Mouse (Mus musculus) kidney, postnatal 0 days (tissue): ENCODE results near the gene Stk11. TPM values are rescaled to one million over a fixed set of nuclear protein-coding genes. Genes with fewer than 3 reads are reported as not detected.

Experiments used
- ATAC-seq: fragments of 200-750 bp; cut with Nextera tagmentation; replicated peaks from 2 replicates; pipeline ENCODE4 v1.8.0; 2017; ENCODE audit warnings: low read depth, moderate number of reproducible peaks, moderate TSS enrichment, moderate library complexity; ENCODE audit not compliant: low FRiP score
- DNase-seq: peaks from one replicate; pipeline ENCODE4 v3.0.0-alpha.2; 2016; ENCODE audit warnings: low spot score
- H3K27ac ChIP-seq: fragments of 300-500 bp; sonication (generic); 2 replicates; pipeline ENCODE4 v1.5.1; 2014; ENCODE audit warnings: mild to moderate bottlenecking
- H3K27me3 ChIP-seq: fragments of 300-500 bp; sonication (generic); 2 replicates; pipeline ENCODE4 v1.6.1; 2014; ENCODE audit warnings: low read length, mixed read lengths; ENCODE audit not compliant: insufficient read depth
- H3K36me3 ChIP-seq: fragments of 300-500 bp; sonication (generic); 2 replicates; pipeline ENCODE4 v1.6.1; 2014; ENCODE audit warnings: low read length, mixed read lengths; ENCODE audit not compliant: insufficient read depth
- H3K4me1 ChIP-seq: fragments of 300-500 bp; sonication (generic); replicated peaks from 2 replicates; pipeline ENCODE4 v1.6.1; 2014; ENCODE audit warnings: antibody characterized with exemption, low read length, mixed read lengths; ENCODE audit not compliant: insufficient read depth
- H3K4me2 ChIP-seq: fragments of 300-500 bp; sonication (generic); 2 replicates; pipeline ENCODE4 v1.6.1; 2014; ENCODE audit warnings: mild to moderate bottlenecking, low read length, moderate library complexity, mixed read lengths
- H3K4me3 ChIP-seq: fragments of 300-500 bp; sonication (generic); replicated peaks from 2 replicates; pipeline ENCODE4 v1.5.1; 2014; ENCODE audit warnings: low read depth, low read length
- H3K9ac ChIP-seq: fragments of 300-500 bp; sonication (generic); 2 replicates; pipeline ENCODE4 v1.6.1; 2014; ENCODE audit warnings: low read depth, low read length
- H3K9me3 ChIP-seq: fragments of 300-500 bp; sonication (generic); replicated peaks from 2 replicates; pipeline ENCODE4 v1.6.1; 2016; ENCODE audit warnings: low read length, inconsistent platforms, mixed read lengths
- CTCF ChIP-seq: IDR thresholded peaks from 2 replicates; pipeline ENCODE4 v1.5.1; 2016; ENCODE audit warnings: antibody characterized with exemption, low read depth, mild to moderate bottlenecking, moderate library complexity
- WGBS: fragments of 180-500 bp; shearing (Covaris S2); extraction: QIAGEN DNeasy Blood & Tissue Kit; methylation state at CpG from one replicate; pipeline ENCODE4 v1.1.7; 2014; 5-methylcytosine and 5-hydroxymethylcytosine counted together
- polyA plus RNA-seq: library from polyadenylated mRNA; unstranded; fragments of >200 nt; fragmentation: Nextera tagmentation; extraction: Ambion mirVana; gene quantifications from 2 replicates; pipeline ENCODE4 v1.2.1, GENCODE M21; 2015

The Stk11 gene
- polyA plus RNA-seq, 1 experiment from 2014 or later = 14.2 TPM

DNA sequence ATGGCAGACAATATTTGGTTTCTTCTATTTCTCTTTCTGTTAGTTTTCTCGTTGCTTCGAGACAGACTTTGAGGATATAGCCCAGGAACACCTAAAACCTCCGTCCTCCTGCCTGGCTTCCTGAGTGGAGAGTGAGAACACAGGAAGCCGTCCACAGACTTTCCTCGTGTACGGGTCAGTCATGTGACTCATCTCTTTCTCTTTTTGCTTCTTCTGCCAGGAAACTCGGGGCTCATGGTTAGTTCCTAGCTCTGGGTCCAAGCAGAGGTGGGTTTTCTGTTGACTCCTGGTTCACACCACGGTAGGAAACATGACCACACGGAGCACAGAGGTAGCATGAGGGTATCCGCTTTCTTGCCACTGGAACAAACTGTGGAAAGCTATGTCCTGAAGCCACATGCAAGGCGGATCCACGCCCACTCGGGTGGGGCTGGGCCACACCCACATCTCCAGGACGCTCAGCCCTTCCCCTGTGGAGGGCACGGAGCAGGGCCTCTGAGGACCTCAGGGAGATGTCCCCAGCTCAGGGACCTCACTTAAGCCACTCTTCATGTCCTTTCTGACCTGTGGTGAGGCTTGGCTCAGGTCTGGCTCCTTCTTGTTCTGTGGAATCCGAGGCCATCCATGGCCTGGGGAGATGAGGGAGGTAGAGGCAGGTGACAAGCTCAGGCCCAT, 35.1 kb upstream of the Stk11 start:
- WGBS = 76% methylated on average over 16 of the region's 16 CpGs
- H3K4me2 ChIP-seq = no peak overlapping the region
- no peak for DNase-seq
- peaks cover 13% of the 10 kb centered on the region; the same call in 1 of the 2 replicates for H3K4me1 ChIP-seq
- H3K9me3 ChIP-seq = no peaks in the 10 kb centered on the region
- ATAC-seq = no peak
- H3K36me3 ChIP-seq = peaks cover 42% of the 10 kb centered on the region
- H3K27ac ChIP-seq = no peak overlapping the region
- no peak for TF ChIP-seq CTCF
- H3K9ac ChIP-seq = no peak overlapping the region
- H3K27me3 ChIP-seq = no peaks in the 10 kb centered on the region
- no peak overlapping the region for H3K4me3 ChIP-seq

DNA sequence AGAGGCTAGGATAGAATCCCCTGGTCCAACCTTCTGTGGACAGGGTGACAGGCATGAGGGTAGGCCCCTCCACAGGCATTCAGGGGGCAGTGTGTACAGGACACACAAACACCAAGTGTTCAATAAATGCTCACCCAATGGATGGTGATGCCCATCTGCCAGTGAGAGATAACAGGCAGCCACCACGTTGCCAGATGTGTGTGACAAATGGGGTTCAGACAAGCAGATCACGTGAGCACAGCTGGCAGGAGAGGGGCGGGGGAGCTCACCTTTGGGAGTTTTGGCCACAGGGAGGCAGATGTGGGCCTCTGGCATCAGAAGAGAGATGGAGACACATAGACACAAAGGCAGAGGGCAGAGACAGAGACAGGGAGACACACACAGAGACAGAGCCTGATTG, 34.5 kb upstream of the Stk11 start:
- Histone ChIP-seq H3K4me1 (peaks cover 7% of the 10 kb centered on the region; the same call in 1 of the 2 replicates), H3K4me3 (no peak overlapping the region), H3K4me2 (no peak overlapping the region), H3K27me3 (no peaks in the 10 kb centered on the region), H3K27ac (no peak overlapping the region), H3K9ac (no peak overlapping the region), H3K9me3 (no peaks in the 10 kb centered on the region), H3K36me3 (peaks cover 42% of the 10 kb centered on the region)
- 82% methylated on average over 3 of the region's 3 CpGs for WGBS
- no peak for TF ChIP-seq CTCF
- no peak for DNase-seq
- no peak for ATAC-seq

DNA sequence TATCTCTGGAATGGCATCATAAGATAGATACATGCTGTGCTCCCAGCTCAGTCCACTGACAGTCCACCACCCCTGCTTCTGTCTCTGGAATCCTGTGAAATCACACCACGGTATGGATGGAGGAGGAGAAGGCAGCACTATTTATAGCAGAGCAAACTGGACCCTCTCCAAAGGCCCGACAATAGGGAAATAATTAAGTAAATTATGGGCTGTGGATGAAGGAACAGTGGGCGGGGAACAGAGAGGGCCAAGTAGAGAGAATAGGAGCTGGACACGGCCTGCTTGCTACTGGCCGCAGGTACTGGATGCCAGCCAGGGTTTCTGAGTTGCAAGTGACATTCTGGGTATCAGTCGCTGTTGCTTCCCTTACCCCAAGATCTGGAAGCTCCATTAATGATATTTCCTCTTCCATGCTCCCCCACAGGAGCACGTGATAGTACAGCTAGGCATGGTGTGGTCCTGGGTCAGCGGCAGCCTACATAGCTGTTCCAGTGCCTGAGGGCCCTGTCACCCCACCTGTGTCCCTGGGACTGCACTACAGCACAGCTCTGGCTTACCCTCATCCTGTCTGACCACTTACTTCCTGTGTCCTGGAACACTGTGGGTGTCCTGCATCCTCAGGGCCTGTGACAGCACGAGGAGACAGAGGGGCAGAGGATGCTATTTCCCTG, 30.7 kb upstream of the Stk11 start:
- Histone ChIP-seq H3K27ac (peak overlapping the region; percentile 19; the same call in 1 of the 2 replicates), H3K9me3 (no peaks in the 10 kb centered on the region), H3K4me3 (no peak overlapping the region), H3K4me2 (no peak overlapping the region), H3K36me3 (peaks cover 32% of the 10 kb centered on the region), H3K27me3 (no peaks in the 10 kb centered on the region), H3K4me1 (peaks cover 7% of the 10 kb centered on the region; the same call in 1 of the 2 replicates), H3K9ac (no peak overlapping the region)
- DNase-seq (peak; percentile 92), ATAC-seq (no peak; the same call in 1 of the 2 replicates)
- no peak for TF ChIP-seq CTCF
- 33% methylated on average over 9 of the region's 9 CpGs for WGBS

DNA sequence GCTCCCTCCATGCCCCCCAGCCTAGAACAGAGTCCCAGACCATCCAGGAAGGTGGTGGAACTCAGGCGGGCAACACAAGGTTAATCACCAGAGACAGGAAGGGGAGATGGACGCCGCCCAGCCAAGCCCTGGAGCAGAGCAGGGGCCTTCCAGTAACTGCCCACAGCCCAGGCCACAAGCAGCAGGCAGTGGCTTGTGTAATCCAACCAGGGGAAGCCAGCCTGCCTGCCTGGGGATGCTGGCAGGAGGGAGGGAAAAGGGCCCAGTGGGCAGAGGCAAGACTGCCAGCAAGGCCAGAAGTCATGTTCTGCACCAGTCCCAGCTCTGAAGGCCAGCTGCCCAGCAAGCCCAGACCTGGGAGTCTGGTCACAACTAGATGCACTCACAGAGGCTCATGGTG, 28.8 kb upstream of the Stk11 start:
- Histone ChIP-seq H3K4me2 (no peak overlapping the region), H3K4me1 (peaks cover 7% of the 10 kb centered on the region; the same call in 1 of the 2 replicates), H3K36me3 (0 out of 2 replicates have a peak, but pooled peaks cover 17% of the 10 kb centered on the region), H3K9ac (no peak overlapping the region), H3K27ac (no peak overlapping the region), H3K9me3 (no peaks in the 10 kb centered on the region), H3K27me3 (no peaks in the 10 kb centered on the region), H3K4me3 (no peak overlapping the region)
- DNase-seq = no peak
- no peak for TF ChIP-seq CTCF
- no peak for ATAC-seq
- 45% methylated on average over 3 of the region's 3 CpGs for WGBS

DNA sequence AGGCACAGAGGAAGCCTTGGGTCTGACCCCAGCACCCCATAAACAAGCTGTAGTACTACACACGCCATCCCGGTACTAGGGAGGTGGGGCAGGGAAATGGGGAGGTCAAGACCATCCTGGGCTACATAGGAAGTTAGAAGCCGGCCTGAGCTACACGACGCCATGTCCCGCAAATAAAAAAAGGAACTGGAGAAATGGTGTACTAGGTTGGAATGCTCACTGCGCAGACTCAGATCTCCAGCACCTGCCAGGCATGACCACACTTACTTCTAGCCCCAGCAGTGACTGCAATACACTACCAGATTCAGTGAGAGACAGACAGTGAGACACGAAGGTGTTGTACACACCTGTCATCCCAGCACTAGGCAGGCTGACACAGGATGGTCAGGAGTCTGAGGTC, 28.1 kb upstream of the Stk11 start:
- H3K4me1 ChIP-seq = peaks cover 9% of the 10 kb centered on the region; the same call in 1 of the 2 replicates
- TF ChIP-seq CTCF = no peak

DNA sequence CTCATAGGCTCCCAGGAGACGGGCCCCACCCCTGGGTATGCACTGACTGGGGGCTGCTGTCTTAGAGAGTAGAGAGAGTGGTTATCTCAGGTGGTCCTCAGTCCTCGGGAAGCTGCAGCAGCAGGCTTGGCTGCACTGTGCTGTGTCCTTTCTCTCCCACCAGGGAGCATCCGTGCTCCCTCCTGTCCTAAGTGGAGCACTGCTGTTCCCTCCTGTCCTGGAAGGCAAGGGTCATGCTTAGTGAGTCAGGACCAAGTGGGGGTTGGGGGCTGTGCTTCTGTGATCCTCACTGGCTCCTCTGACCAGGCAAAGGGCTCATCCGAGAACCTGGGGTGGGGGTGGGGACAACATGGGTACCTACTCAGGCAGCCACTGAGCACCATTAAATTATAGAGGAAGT, 26.5 kb upstream of the Stk11 start:
- WGBS = 53% methylated on average over 4 of the region's 4 CpGs

More for the DNA sequence above, 28.1 kb upstream of the Stk11 start:
- no peak for ATAC-seq
- Histone ChIP-seq H3K27ac (no peak overlapping the region), H3K36me3 (0 out of 2 replicates have a peak, but pooled peaks cover 11% of the 10 kb centered on the region), H3K27me3 (no peaks in the 10 kb centered on the region), H3K4me3 (no peak overlapping the region), H3K4me2 (no peak overlapping the region), H3K9ac (no peak overlapping the region), H3K9me3 (no peaks in the 10 kb centered on the region)
- 88% methylated on average over 8 of the region's 8 CpGs for WGBS
- DNase-seq = no peak

More for the DNA sequence above, 26.5 kb upstream of the Stk11 start:
- Histone ChIP-seq H3K4me3 (no peak overlapping the region), H3K27me3 (no peaks in the 10 kb centered on the region), H3K4me1 (peaks cover 17% of the 10 kb centered on the region; the same call in 1 of the 2 replicates), H3K36me3 (0 out of 2 replicates have a peak, but pooled peaks cover 4% of the 10 kb centered on the region), H3K4me2 (no peak overlapping the region), H3K9me3 (no peaks in the 10 kb centered on the region), H3K27ac (no peak overlapping the region), H3K9ac (no peak overlapping the region)
- DNase-seq = no peak
- peak; percentile 49; the same call in 1 of the 2 replicates for TF ChIP-seq CTCF
- peak; percentile 35; the same call in 1 of the 2 replicates for ATAC-seq
